Mouse (Mus musculus): ENCODE results near the gene Manba. TPM values are rescaled to one million over a fixed set of nuclear protein-coding genes. Genes with fewer than 3 reads are reported as not detected.

Manba gene
- total and polyA plus RNA-seq, 3 experiments: 30.9 to 35.2 (median 31.5) TPM

- H3K9me3 ChIP-seq (replicated peaks; ENCODE audit: low read length): no peaks in the 10 kb centered on the region
- no peaks in the 10 kb centered on the region for H3K79me2 ChIP-seq (replicated peaks; ENCODE audit: control insufficient read depth, extremely low read depth, insufficient read depth, poor library complexity, severe bottlenecking)
- H3K27ac ChIP-seq (ENCODE audit: insufficient read depth, low read depth): no peak overlapping the region
- H3K27me3 ChIP-seq (replicated peaks): no peaks in the 10 kb centered on the region
- H3K36me3 ChIP-seq (replicated peaks in 1 of 2; ENCODE audit: control insufficient read depth in 1 of 2, insufficient read depth in 1 of 2, low read length in 1 of 2): peaks cover 7 to 48% of the 10 kb centered on the region in 2 experiments
- dilution Hi-C loops (cut with MboI; ENCODE audit: extremely low pct_ligation_motif_present, extremely low pct_unique_long_range_greater_than_20kb, low sequenced_read_pairs) (no loop called here), in situ Hi-C loops (cut with MboI; ENCODE audit: low pct_ligation_motif_present, low pct_unique_long_range_greater_than_20kb, low sequenced_read_pairs) (loop anchor here (5.0 kb wide), 1 partner anchor 214 kb away; no protein-coding TSS in a partner anchor)
- TF ChIP-seq JUND (conservative IDR thresholded peaks at IDR 0.05; ENCODE audit: low read depth, low read length) (no peak), EP300 (IDR thresholded peaks at IDR 0.05; ENCODE audit: low read length) (no peak), MAFK (IDR thresholded peaks at IDR 0.05; ENCODE audit: insufficient replicate concordance, low read length) (no peak), ETS1 (conservative IDR thresholded peaks at IDR 0.05; ENCODE audit: low read depth, low read length) (no peak), JUN (IDR thresholded peaks at IDR 0.05; ENCODE audit: insufficient read depth, low read depth, low read length) (no peak), MYC (IDR thresholded peaks at IDR 0.05; ENCODE audit: low read depth, low read length) (no peak), POLR2A (IDR thresholded peaks at IDR 0.05; ENCODE audit: low read depth, low read length) (no peak), IRF4 (IDR thresholded peaks at IDR 0.05; ENCODE audit: low read depth, low read length) (no peak), NRF1 (IDR thresholded peaks at IDR 0.05; ENCODE audit: low read depth, low read length) (no peak), SIN3A (IDR thresholded peaks at IDR 0.05; ENCODE audit: low read length) (no peak), PAX5 (IDR thresholded peaks at IDR 0.05; ENCODE audit: low read length) (no peak)
- no peak for DNase-seq (ENCODE audit: extremely low read depth)
- no peak overlapping the region for H3K4me2 ChIP-seq (ENCODE audit: insufficient read depth, low read depth, poor library complexity, severe bottlenecking)
- H3K4me1 ChIP-seq (ENCODE audit: control insufficient read depth in 1 of 2, insufficient read depth in 2 of 2): peaks cover 0 to 7% of the 10 kb centered on the region in 2 experiments; a peak in 2 of 4 replicates
- H3K4me3 ChIP-seq (replicated peaks in 1 of 3; ENCODE audit: low read depth in 2 of 3, low read length in 2 of 3, poor library complexity in 1 of 3): no peak overlapping the region
- H3K9ac ChIP-seq (ENCODE audit: insufficient read depth, low read depth): no peak overlapping the region
Measured at GRCm38 (mm10) chr3:135505916-135506482, 20.6 kb downstream of the Manba start.

GRCm38 (mm10) chr3:135507506-135507905 is 22.1 kb downstream of the Manba start:
- H3K9ac ChIP-seq (ENCODE audit: insufficient read depth, low read depth): no peak overlapping the region
- peaks cover 0 to 11% of the 10 kb centered on the region in 2 experiments; a peak in 2 of 4 replicates for H3K4me1 ChIP-seq (ENCODE audit: control insufficient read depth in 1 of 2, insufficient read depth in 2 of 2)
- H3K79me2 ChIP-seq (replicated peaks; ENCODE audit: control insufficient read depth, extremely low read depth, insufficient read depth, poor library complexity, severe bottlenecking): no peaks in the 10 kb centered on the region
- no peak overlapping the region for H3K27ac ChIP-seq (ENCODE audit: insufficient read depth, low read depth)
- no peak for DNase-seq (ENCODE audit: extremely low read depth)
- in situ Hi-C loops (cut with MboI; ENCODE audit: low pct_ligation_motif_present, low pct_unique_long_range_greater_than_20kb, low sequenced_read_pairs): loop anchor here (5.0 kb wide), 1 partner anchor 215 kb away; no protein-coding TSS in a partner anchor
- peaks cover 14 to 54% of the 10 kb centered on the region in 2 experiments for H3K36me3 ChIP-seq (replicated peaks in 1 of 2; ENCODE audit: control insufficient read depth in 1 of 2, insufficient read depth in 1 of 2, low read length in 1 of 2)
- no peak overlapping the region for H3K4me2 ChIP-seq (ENCODE audit: insufficient read depth, low read depth, poor library complexity, severe bottlenecking)
- dilution Hi-C loops (cut with MboI; ENCODE audit: extremely low pct_ligation_motif_present, extremely low pct_unique_long_range_greater_than_20kb, low sequenced_read_pairs): no loop called here
- TF ChIP-seq ELF1 (IDR thresholded peaks at IDR 0.05; ENCODE audit: low read depth, low read length) (no peak), USF1 (IDR thresholded peaks at IDR 0.05; ENCODE audit: low read depth, low read length) (no peak), ZKSCAN1 (IDR thresholded peaks at IDR 0.05; ENCODE audit: borderline replicate concordance, low read depth, low read length) (no peak), KAT2A (IDR thresholded peaks at IDR 0.05; ENCODE audit: insufficient replicate concordance, low read length) (no peak), MEF2A (IDR thresholded peaks at IDR 0.05; ENCODE audit: borderline replicate concordance, low read depth, low read length) (no peak), SIN3A (IDR thresholded peaks at IDR 0.05; ENCODE audit: low read length) (no peak), RAD21 (IDR thresholded peaks at IDR 0.05; ENCODE audit: low read depth, low read length) (no peak), RCOR1 (conservative IDR thresholded peaks at IDR 0.05; ENCODE audit: low read depth, low read length) (no peak), GABPA (IDR thresholded peaks at IDR 0.05; ENCODE audit: insufficient replicate concordance, low read depth, low read length) (no peak), EP300 (IDR thresholded peaks at IDR 0.05; ENCODE audit: low read length) (no peak), BHLHE40 (IDR thresholded peaks at IDR 0.05; ENCODE audit: low read depth, low read length) (no peak), NRF1 (IDR thresholded peaks at IDR 0.05; ENCODE audit: low read depth, low read length) (no peak), POLR2A (IDR thresholded peaks at IDR 0.05; ENCODE audit: low read depth, low read length) (no peak), UBTF (IDR thresholded peaks at IDR 0.05; ENCODE audit: low read depth, low read length) (no peak), ETS1 (conservative IDR thresholded peaks at IDR 0.05; ENCODE audit: low read depth, low read length) (no peak), JUN (IDR thresholded peaks at IDR 0.05; ENCODE audit: insufficient read depth, low read depth, low read length) (no peak), MAX (IDR thresholded peaks at IDR 0.05; ENCODE audit: low read length) (no peak), CHD1 (IDR thresholded peaks at IDR 0.05; ENCODE audit: low read depth, low read length) (no peak), JUND (conservative IDR thresholded peaks at IDR 0.05; ENCODE audit: low read depth, low read length) (no peak)
- no peaks in the 10 kb centered on the region for H3K27me3 ChIP-seq (replicated peaks)
- H3K9me3 ChIP-seq (replicated peaks; ENCODE audit: low read length): no peaks in the 10 kb centered on the region
- no peak overlapping the region for H3K4me3 ChIP-seq (replicated peaks in 1 of 3; ENCODE audit: low read depth in 2 of 3, low read length in 2 of 3, poor library complexity in 1 of 3)

All from CH12.LX (cell line).